Mouse (Mus musculus): ENCODE measurements around the gene Kiss1. TPM values are rescaled to one million over a fixed set of nuclear protein-coding genes. Genes with fewer than 3 reads are reported as not detected.
A peak's percentile ranks its signal among the peaks of the same experiment; 100 is the strongest.

The Kiss1 gene
- polyA plus RNA-seq, 1 experiment from 2014 or later: not detected

DNA sequence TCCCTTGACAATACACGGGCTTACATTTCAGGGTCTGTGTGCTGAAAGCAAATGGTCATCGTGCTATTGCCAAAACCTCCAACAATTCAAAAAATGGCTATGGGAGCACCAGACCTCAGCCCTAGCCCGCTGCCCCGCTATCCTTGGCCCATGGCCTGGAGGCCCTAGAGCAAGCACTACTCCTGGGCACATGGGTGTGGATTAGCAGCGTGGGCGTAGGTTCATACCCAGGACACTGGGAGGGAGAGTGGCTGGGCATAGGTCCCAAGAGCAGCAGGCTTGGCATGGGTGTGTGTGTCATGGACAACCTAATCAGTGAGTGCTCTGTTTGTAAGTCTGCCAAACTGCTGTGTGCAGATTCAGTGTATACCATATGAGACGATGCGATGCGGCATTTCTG, 25.3 kb upstream of the Kiss1 start:
- 93% methylated on average over 9 of the region's 9 CpGs for whole genome bisulfite sequencing
- Histone ChIP-seq H3K9me3 (no peaks in the 10 kb centered on the region), H3K4me3 (replicated peaks) (no peak overlapping the region), H3K4me1 (replicated peaks) (peaks cover 22% of the 10 kb centered on the region), H3K9ac (replicated peaks) (no peak overlapping the region), H3K36me3 (peaks cover 79% of the 10 kb centered on the region), H3K27ac (no peak overlapping the region), H3K4me2 (replicated peaks) (no peak overlapping the region), H3K27me3 (no peaks in the 10 kb centered on the region)
- ATAC-seq: no peak

GRCm38 (mm10) chr1:133298816-133299215, 22.9 kb upstream of the Kiss1 start:
- Histone ChIP-seq H3K4me2 (replicated peaks) (no peak overlapping the region), H3K36me3 (peaks cover 69% of the 10 kb centered on the region), H3K4me1 (replicated peaks) (peaks cover 31% of the 10 kb centered on the region), H3K27ac (0 out of 2 replicates have a peak overlapping the region, but pooled peaks have one; percentile 22), H3K9ac (replicated peaks) (no peak overlapping the region), H3K9me3 (no peaks in the 10 kb centered on the region), H3K27me3 (no peaks in the 10 kb centered on the region), H3K4me3 (replicated peaks) (no peak overlapping the region)
- WGBS: 50% methylated on average over 14 of the region's 14 CpGs
- no peak for ATAC-seq

GRCm38 (mm10) chr1:133302540-133302939, 19.1 kb upstream of the Kiss1 start:
- 38% methylated on average over 3 of the region's 3 CpGs for whole genome bisulfite sequencing
- no peak overlapping the region for H3K4me2 ChIP-seq (replicated peaks)
- H3K27me3 ChIP-seq: no peaks in the 10 kb centered on the region
- H3K4me3 ChIP-seq (replicated peaks): no peak overlapping the region
- no peaks in the 10 kb centered on the region for H3K9me3 ChIP-seq
- H3K27ac ChIP-seq: peak overlapping the region; percentile 21
- no peak overlapping the region for H3K9ac ChIP-seq (replicated peaks)
- no peak for ATAC-seq
- peaks cover 27% of the 10 kb centered on the region for H3K4me1 ChIP-seq (replicated peaks)
- H3K36me3 ChIP-seq: peaks cover 39% of the 10 kb centered on the region

DNA sequence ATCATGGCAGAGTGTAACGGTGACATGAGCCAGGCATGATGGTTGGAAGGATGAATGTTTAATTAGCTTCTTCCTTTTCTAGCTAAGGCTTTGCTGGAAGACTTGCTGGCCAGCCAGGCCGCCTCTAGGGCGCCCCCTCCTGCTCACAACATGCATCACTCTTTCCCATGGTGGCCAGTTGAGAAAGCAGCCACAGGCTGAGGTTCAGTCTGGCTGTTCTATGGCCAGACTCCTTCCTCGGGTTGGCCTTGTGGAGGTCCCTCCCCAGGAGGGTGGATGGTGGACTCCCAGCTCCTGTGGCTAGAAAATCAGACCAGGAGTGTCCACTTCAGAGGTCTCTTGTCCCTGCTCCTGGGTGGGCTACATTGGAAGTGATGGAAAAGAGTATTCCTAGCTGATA, 14.8 kb upstream of the Kiss1 start:
- Histone ChIP-seq H3K36me3 (peaks cover 10% of the 10 kb centered on the region; the same call in 1 of the 2 replicates), H3K9me3 (no peaks in the 10 kb centered on the region), H3K4me3 (replicated peaks) (no peak overlapping the region), H3K4me2 (replicated peaks) (no peak overlapping the region), H3K9ac (replicated peaks) (no peak overlapping the region), H3K4me1 (replicated peaks) (peaks cover 24% of the 10 kb centered on the region), H3K27ac (no peak overlapping the region), H3K27me3 (no peaks in the 10 kb centered on the region)
- peak; percentile 65 for ATAC-seq
- under 1% methylated on average over 4 of the region's 4 CpGs for WGBS

- Histone ChIP-seq H3K27me3 (no peaks in the 10 kb centered on the region), H3K27ac (no peak overlapping the region), H3K36me3 (peaks cover 5% of the 10 kb centered on the region; the same call in 1 of the 2 replicates), H3K9ac (replicated peaks) (no peak overlapping the region), H3K4me1 (replicated peaks) (peaks cover 23% of the 10 kb centered on the region), H3K9me3 (no peaks in the 10 kb centered on the region), H3K4me2 (replicated peaks) (no peak overlapping the region), H3K4me3 (replicated peaks) (no peak overlapping the region)
- WGBS: 14% methylated on average over 6 of the region's 6 CpGs
- peak; percentile 46; the same call in 1 of the 2 replicates for ATAC-seq
Measured at GRCm38 (mm10) chr1:133307318-133307717, 14.4 kb upstream of the Kiss1 start.

DNA sequence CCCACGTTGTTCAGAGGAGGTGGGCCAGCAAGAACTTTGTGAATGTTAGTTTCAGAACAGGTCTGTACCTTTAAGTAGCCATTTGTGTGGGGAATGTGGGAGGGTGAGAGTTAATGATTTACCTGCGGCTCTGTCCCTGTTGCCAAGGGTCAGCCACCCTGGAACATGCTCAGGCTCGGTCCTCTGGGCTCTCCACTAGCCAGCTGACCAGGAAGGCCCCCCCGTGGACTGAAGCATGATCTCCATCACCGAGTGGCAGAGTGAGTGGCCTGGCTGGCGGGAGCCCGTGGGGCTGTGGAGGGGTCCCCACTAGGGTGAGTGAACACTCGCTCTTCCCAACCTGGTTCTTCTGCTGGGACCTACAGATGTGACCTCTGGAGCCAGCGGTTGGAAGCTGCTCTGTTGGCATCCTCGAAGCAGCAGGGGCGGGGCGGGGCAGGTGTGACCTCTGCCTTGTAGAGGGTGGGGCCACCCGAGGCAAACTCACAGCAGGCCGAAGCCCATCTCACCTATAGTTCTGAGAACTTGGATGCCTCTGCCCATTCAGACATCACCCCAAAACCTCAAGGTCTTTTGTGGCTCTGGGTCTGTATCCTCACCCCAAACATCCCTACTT, 11.9 kb upstream of the Kiss1 start, which contains the start of gene Golt1a:
Gene Golt1a (plus strand): TSS at position 149 of the 616 bp plus-strand sequence.
- no peaks in the 10 kb centered on the region for H3K27me3 ChIP-seq
- H3K4me1 ChIP-seq (replicated peaks): peaks cover 24% of the 10 kb centered on the region
- no peaks in the 10 kb centered on the region for H3K36me3 ChIP-seq
- no peak for ATAC-seq
- H3K4me3 ChIP-seq (replicated peaks): no peak within 1 kb of the TSS
- H3K9ac ChIP-seq (replicated peaks): no peak within 1 kb of the TSS
- no peak within 1 kb of the TSS for H3K4me2 ChIP-seq (replicated peaks)
- H3K9me3 ChIP-seq: no peaks in the 10 kb centered on the region
- no peak within 1 kb of the TSS for H3K27ac ChIP-seq
- 76% methylated on average over 14 of the region's 14 CpGs for WGBS

DNA sequence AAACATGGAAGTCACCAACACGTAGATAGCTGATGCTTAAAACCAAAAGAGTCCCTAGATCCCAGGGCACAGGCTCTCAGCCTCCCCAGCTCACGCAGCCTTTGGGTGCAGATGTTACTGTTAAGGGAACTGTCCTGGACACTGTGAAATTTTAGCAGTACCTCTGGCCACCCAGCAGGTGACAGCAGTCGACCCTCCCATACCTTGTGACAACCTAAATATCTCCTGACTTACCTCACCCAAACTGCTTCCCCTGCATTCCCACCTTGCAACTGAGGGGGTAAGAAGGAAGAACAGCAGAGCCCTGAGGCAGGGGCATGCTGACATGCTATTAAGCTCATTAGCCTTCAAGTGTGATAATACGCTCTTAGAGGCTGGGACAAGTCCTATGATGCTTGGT, 10.4 kb upstream of the Kiss1 start:
- Histone ChIP-seq H3K4me2 (replicated peaks) (no peak overlapping the region), H3K4me3 (replicated peaks) (no peak overlapping the region), H3K36me3 (no peaks in the 10 kb centered on the region), H3K27ac (peak overlapping the region; percentile 54; the same call in 1 of the 2 replicates), H3K9me3 (no peaks in the 10 kb centered on the region), H3K27me3 (no peaks in the 10 kb centered on the region), H3K9ac (replicated peaks) (no peak overlapping the region), H3K4me1 (replicated peaks) (peaks cover 24% of the 10 kb centered on the region)
- WGBS: 56% methylated on average over 4 of the region's 4 CpGs
- ATAC-seq: no peak

DNA sequence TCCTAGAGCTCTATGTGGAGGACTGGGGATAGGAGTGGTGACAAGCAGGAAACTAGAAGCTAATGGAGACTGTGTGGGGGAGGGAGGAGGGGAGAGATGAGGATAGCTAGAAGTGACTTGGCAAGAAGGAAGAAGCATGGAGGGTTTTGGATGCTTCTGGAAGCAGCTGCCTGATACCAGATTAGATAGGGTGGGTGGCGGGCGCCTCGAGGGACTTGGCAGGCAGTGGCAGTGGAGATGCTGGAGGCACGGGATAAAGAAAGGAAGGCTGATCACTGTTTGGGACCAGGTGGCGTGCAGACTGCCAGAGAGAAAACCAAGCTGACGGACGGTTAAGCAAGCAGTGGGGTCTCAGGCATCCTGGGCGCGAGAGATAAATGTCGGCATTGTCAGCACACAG, 9.7 kb upstream of the Kiss1 start:
- peak; percentile 69 for ATAC-seq
- WGBS: 19% methylated on average over 10 of the region's 10 CpGs
- no peak overlapping the region for H3K4me3 ChIP-seq (replicated peaks)
- H3K36me3 ChIP-seq: no peaks in the 10 kb centered on the region
- H3K4me2 ChIP-seq (replicated peaks): no peak overlapping the region
- no peaks in the 10 kb centered on the region for H3K27me3 ChIP-seq
- 0 out of 2 replicates have a peak overlapping the region, but pooled peaks have one; percentile 28 for H3K9ac ChIP-seq (replicated peaks)
- H3K4me1 ChIP-seq (replicated peaks): peaks cover 22% of the 10 kb centered on the region
- H3K27ac ChIP-seq: peak overlapping the region; percentile 54
- no peaks in the 10 kb centered on the region for H3K9me3 ChIP-seq

GRCm38 (mm10) chr1:133314364-133314763, 7.3 kb upstream of the Kiss1 start:
- H3K4me1 ChIP-seq (replicated peaks): peaks cover 16% of the 10 kb centered on the region
- 21% methylated on average over 8 of the region's 8 CpGs for WGBS
- H3K36me3 ChIP-seq: no peaks in the 10 kb centered on the region
- H3K9ac ChIP-seq (replicated peaks): no peak overlapping the region
- no peak overlapping the region for H3K4me3 ChIP-seq (replicated peaks)
- H3K4me2 ChIP-seq (replicated peaks): no peak overlapping the region
- H3K27me3 ChIP-seq: no peaks in the 10 kb centered on the region
- ATAC-seq: no peak
- H3K27ac ChIP-seq: no peak overlapping the region
- no peaks in the 10 kb centered on the region for H3K9me3 ChIP-seq

GRCm38 (mm10) chr1:133315775-133316174, 5.9 kb upstream of the Kiss1 start:
- ATAC-seq: no peak
- WGBS: 84% methylated on average over 6 of the region's 6 CpGs
- no peak overlapping the region for H3K27ac ChIP-seq

DNA sequence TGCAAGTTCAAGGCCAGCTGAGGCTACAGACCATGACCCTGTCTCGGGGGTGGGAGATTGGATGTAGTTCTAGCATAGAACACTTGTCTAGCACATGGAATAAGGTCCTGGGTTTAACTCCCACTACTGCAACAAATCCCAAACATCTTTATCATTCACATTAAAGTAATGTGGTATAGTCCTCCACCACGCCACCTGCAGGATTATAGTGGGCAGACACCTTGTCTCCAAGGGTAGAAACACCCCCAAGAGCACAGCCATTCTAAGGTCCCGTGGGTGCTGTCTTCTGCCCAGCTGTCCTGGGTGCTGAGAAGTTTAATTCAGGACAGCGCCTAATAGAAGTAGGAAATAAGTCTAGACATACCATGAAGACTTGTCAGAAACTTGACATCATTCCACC, 5.1 kb upstream of the Kiss1 start:
- Histone ChIP-seq H3K4me3 (replicated peaks) (no peak overlapping the region), H3K27ac (no peak overlapping the region), H3K36me3 (no peaks in the 10 kb centered on the region), H3K4me2 (replicated peaks) (no peak overlapping the region), H3K27me3 (no peaks in the 10 kb centered on the region; the same call in 1 of the 2 replicates), H3K4me1 (replicated peaks) (peaks cover 12% of the 10 kb centered on the region), H3K9me3 (no peaks in the 10 kb centered on the region), H3K9ac (replicated peaks) (no peak overlapping the region)
- ATAC-seq: no peak
- WGBS: 82% methylated on average over 4 of the region's 4 CpGs

More at GRCm38 (mm10) chr1:133315775-133316174, 5.9 kb upstream of the Kiss1 start:
- H3K4me1 ChIP-seq (replicated peaks): peaks cover 16% of the 10 kb centered on the region
- no peaks in the 10 kb centered on the region; the same call in 1 of the 2 replicates for H3K27me3 ChIP-seq
- no peak overlapping the region for H3K9ac ChIP-seq (replicated peaks)
- H3K4me2 ChIP-seq (replicated peaks): no peak overlapping the region
- no peaks in the 10 kb centered on the region for H3K36me3 ChIP-seq
- H3K4me3 ChIP-seq (replicated peaks): no peak overlapping the region
- H3K9me3 ChIP-seq: no peaks in the 10 kb centered on the region

DNA sequence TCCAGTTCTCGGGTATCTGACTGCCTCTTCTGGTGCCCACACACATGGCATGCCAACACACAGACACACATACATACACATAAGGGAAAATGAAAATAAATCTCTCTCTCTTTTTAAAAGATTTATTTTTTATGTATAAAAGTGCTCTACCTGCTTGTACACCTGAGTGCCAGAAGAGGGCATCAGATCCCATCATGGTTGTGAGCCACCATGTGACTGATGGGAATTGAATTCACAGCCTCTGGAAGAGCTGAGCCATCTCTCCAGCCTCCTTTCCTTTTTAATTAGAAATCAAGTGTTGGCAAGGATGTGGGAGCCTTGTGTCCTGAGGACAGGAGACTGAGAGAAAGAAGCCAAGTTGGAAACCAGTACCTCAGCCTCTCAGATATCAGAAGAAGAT, 4.5 kb upstream of the Kiss1 start:
- no peak overlapping the region for H3K4me2 ChIP-seq (replicated peaks)
- no peak overlapping the region for H3K9ac ChIP-seq (replicated peaks)
- H3K4me1 ChIP-seq (replicated peaks): peaks cover 7% of the 10 kb centered on the region
- H3K27me3 ChIP-seq: no peaks in the 10 kb centered on the region; the same call in 1 of the 2 replicates
- H3K36me3 ChIP-seq: no peaks in the 10 kb centered on the region
- 72% methylated on average over 1 of the region's 1 CpGs for WGBS
- ATAC-seq: no peak
- no peak overlapping the region for H3K4me3 ChIP-seq (replicated peaks)
- H3K27ac ChIP-seq: no peak overlapping the region
- H3K9me3 ChIP-seq: no peaks in the 10 kb centered on the region
